Mouse (Mus musculus) frontal cortex, adult (tissue): ENCODE measurements around the gene Rbbp6.

ENCODE experiments used
- ATAC-seq: cut with Nextera tagmentation; 2 replicates; pipeline ENCODE4 v1.9.2; 2017; ENCODE audit warnings: mild to moderate bottlenecking, moderate library complexity, mixed read lengths; ENCODE audit not compliant: low TSS enrichment

Gene Rbbp6

GRCm38 (mm10) chr7:122965386-122965785 lies at the start of gene Rbbp6:
Gene Rbbp6 (plus strand): TSS chr7:122965686.
- ATAC-seq = no peak

DNA sequence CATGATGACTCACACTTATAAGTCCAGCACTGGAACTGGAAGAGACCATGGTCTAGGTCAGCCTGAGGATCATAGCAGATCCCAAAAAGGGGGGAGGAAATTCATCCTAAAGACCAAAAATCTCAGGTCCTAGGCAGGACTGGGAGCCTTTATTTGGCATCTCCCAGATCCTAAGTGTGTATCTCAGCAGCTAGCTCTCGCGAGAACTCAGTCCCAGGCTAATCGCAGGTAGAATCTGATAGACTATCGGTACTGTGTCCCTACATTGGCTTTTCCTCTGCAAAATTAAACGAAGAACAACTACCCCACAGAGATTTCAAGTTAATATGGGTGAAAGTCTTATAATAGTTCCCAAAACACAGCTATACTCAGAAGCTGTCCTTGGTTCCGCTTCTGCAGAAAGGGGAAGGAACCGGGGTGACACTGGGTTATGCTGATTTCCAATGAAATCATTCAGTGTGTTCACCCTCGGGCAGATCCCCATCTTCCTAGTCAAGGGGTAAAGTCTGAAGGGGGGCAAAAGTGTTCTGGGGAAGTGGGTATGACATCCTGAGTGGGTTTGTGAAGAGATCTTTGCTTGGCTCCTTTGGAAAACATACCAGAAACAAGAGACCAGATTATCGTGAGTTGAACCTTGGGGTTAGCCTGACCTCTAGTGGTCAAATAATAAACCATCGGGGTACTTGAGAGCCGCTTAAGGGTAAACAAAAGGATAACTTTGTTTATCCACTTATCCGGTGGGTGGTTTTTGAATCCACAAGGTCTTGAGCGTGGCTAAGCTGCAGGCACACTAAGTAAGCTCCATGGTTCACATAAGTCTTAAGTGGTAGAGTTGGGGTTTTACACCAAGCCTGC lies 45.5 kb upstream of the Rbbp6 start:
- ATAC-seq = peak; percentile 81

GRCm38 (mm10) chr7:122921537-122921936 lies 43.9 kb upstream of the Rbbp6 start:
- ATAC-seq = no peak

- no peak for ATAC-seq
Observed at GRCm38 (mm10) chr7:122924256-122924655, 41.2 kb upstream of the Rbbp6 start.

DNA sequence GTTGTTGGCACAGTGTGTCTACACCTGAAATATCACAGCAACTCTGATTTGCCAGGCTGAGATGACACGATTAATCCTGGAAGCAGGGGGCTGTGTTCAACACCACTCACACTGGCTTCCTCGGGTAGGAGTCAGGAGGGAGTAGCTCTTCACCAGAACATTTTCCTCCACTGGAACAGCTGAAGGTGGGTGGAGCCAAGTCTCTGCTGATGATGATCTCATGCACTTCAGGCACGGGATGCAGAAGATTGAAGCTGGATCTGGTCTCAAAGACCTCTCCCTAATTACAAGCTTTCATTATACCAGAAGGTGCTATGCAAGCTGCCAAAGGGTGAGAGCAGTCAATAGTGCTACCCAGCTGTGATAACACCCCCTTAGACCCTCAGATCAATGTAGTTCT lies 35.0 kb upstream of the Rbbp6 start:
- ATAC-seq = peak; percentile 47; the same call in 1 of the 2 replicates

- no peak for ATAC-seq
Observed at GRCm38 (mm10) chr7:122932171-122932570, 33.3 kb upstream of the Rbbp6 start.

DNA sequence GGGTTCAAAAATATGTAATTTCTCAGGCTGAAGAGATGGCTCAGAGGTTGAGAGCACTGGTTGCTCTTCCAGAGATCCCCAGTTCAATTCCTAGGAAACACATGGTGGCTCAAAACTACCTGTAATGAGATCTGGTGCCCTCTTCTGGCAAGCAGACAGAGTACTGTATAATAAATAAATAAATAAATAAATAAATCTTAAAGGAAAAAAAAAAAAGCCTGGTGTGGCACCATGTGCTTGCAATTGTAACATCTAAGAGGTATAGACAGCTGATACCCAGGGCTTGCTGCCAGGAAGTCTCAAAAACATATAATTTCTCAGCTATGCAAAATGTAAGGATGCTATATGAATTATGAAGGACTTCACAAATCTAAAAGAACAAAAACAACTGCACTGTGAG lies 28.9 kb upstream of the Rbbp6 start:
- no peak for ATAC-seq

GRCm38 (mm10) chr7:122938197-122938596 lies 27.3 kb upstream of the Rbbp6 start:
- ATAC-seq = no peak

DNA sequence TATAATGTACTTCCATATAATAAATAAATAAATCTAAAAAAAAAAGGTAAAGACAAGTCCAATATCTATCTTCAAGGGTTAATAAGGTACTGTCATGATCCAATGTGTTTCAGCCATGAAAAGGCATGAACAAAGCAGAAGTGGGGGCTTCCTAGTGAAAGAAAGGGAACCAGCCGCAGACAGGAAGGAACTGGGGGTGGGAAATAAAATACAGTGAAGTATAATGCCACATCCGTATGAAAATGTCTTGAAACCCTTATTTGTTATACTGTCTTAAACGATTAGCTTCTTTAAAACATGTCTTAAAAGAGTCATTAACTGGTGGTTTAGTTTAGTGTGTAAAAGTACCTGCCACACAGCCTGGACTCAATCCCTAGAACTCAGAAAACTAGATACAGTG lies 26.3 kb upstream of the Rbbp6 start:
- ATAC-seq = no peak

GRCm38 (mm10) chr7:122940371-122941075 lies 25.0 kb upstream of the Rbbp6 start:
- no peak for ATAC-seq

DNA sequence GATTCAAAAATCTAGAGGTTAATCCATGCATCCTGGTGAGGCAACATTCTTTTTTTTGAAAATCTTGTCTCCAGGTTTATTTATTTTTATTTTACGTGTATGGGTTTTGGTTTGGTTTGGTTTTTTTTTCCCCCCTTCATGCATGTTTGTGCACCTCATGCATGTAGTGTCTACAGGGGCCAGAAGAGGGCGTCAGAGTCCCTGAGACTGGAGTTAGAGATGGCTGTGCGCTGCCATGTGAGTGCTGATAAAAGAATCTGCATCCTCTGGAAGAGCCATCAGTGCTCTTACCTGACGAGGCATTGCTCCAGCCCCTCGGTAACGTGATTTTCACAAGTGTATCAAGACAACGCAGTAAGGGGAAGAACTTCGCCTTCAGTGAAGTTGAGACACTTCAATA lies 23.4 kb upstream of the Rbbp6 start:
- ATAC-seq = no peak

DNA sequence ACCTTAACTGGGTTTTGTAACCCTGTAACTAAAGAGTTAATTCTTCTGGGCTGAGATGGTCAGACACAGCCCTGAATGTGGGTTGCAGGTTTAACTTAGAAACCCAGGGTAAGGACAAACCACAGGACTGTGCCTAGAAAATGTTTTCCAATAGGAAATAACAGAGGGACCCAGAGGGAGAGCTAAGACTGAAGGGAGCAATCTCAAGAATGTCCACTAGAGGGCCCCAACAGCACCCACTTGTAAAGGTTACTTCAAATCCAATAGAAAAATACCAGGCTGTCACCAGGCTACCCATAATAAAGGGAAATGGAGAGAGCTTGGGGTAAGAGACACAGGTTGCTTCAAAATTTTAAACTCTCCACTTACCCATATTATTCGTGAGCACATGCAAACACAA lies 20.3 kb upstream of the Rbbp6 start:
- ATAC-seq = peak; percentile 94

GRCm38 (mm10) chr7:122949268-122949667 lies 16.2 kb upstream of the Rbbp6 start:
- ATAC-seq = no peak

- ATAC-seq = no peak
Observed at GRCm38 (mm10) chr7:122951464-122951863, 14.0 kb upstream of the Rbbp6 start.

GRCm38 (mm10) chr7:122952066-122952465 lies 13.4 kb upstream of the Rbbp6 start:
- no peak for ATAC-seq

DNA sequence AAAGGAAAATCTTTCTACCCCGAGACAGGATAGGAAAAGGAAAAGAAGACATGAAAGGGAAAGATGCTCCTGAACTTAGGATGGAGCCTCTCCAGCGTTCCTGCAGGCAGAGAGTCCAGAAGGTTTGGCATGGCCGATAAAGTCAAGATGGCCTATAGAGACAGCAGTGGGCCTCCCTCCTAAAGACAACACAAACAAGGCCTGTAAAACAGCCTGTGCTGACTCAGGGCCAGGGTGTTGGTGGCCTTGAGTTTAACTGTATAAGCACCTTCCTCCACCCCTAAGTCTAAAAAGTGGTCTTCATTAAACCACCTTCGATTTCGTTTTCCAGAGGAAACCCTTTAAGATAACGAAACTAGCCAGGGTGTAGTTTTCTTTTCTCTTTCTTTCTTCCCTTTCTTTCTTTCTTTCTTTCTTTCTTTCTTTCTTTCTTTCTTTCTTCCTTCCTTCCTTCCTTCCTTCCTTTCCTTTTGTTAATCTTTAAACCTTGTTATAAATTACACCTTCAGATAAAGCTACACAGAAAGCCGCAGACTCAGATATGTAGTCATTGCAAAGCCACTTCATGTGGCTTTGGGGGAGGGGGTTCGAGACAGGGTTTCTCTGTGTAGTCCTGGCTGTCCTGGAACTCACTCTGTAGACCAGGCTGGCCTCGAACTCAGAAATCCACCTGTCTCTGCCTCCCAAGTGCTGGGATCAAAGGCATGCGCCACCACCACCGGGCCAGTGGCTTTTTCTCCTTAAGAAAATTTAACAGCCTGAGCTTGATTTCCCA lies 10.8 kb upstream of the Rbbp6 start:
- ATAC-seq = no peak

DNA sequence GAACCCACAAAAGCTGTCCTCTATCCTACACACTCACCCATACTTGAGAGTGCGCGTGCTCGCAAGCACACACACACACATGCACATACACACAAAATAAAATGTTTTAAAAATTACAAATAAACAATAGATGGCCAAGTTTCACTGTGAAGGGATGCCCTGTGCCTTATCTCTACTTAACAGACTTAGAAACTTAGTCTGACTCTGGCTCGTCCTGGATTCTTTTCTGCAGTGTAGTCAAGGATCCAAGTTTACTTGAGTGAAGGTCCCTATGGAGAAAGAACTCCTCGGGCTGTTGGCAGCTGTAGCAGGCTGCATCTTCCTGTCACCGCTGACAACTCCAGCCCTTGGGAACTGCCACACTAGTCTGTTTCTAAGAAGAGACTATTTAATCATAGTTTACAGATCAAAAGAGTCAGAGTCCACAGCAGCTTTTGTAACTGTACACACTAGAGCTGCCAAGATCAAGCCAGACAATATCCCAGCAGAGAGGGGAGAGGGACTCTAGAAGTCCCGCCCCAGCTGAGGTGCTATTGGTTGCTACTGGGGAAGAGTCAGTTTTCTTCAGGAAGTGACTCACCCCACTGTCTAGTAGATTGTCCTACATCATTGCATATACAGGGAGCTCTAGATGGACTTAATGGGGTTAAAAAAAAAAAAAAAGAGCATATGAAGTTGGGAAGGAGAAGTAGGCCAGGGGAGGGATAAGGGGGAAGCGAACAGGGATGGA lies 10.1 kb upstream of the Rbbp6 start:
- no peak for ATAC-seq

DNA sequence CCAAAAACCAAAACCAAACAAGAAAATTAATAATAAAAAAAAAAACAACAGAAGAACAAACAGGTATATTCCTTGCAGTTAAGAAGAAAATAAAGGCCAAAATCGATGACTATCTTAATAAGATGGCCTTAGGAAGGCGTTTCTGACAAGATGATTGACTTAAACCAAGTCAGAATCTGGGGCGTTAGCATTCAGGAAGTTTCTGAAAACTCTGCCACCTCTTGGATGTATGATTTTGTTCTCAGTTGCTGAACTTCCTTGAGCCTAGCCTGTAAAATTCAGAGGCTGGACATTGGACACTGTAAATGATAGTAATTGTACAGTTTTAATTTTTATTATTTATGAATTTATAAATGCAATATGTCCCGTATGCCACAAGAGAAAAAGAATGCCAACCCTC lies 3.3 kb downstream of the Rbbp6 start:
- no peak for ATAC-seq

GRCm38 (mm10) chr7:122969231-122970032 lies 3.9 kb downstream of the Rbbp6 start:
- ATAC-seq = peak; percentile 94

- peak; percentile 28 for ATAC-seq
Observed at GRCm38 (mm10) chr7:122970119-122970781, 4.8 kb downstream of the Rbbp6 start.
